Mouse (Mus musculus): ENCODE data around the gene Siah2.

GRCm38 (mm10) chr3:58723656-58724055 is 31.5 kb upstream of the Siah2 start:
- TF ChIP-seq CTCF (IDR thresholded peaks at IDR 0.05; ENCODE audit: extremely low read depth, insufficient read depth, low read length) (no peak), POLR2A (IDR thresholded peaks at IDR 0.05; ENCODE audit: extremely low read depth, insufficient read depth, low read length) (no peak)
